Mouse (Mus musculus) brain, adult 2 months (tissue): ENCODE data around the gene Fam185a.

Experiments
- DNase-seq: peaks from one replicate; pipeline ENCODE4 v3.0.0; 2011; ENCODE audit warnings: low read depth, low spot score

The Fam185a gene

GRCm38 (mm10) chr5:21424614-21425602 lies at the start of gene Fam185a, which contains the start of gene Ccdc146:
TSS of gene Fam185a (plus strand) at chr5:21424958.
TSS of gene Ccdc146 (minus strand) at chr5:21424677.
- peak; percentile 99 for DNase-seq

- DNase-seq = no peak
Measured at GRCm38 (mm10) chr5:21376935-21377334, 47.8 kb upstream of the Fam185a start.

GRCm38 (mm10) chr5:21378397-21378796 lies 46.4 kb upstream of the Fam185a start:
- no peak for DNase-seq

GRCm38 (mm10) chr5:21381986-21382385 lies 42.8 kb upstream of the Fam185a start:
- DNase-seq = no peak

- DNase-seq = no peak
Measured at GRCm38 (mm10) chr5:21382678-21383077, 42.1 kb upstream of the Fam185a start.

GRCm38 (mm10) chr5:21383392-21384251 lies 41.1 kb upstream of the Fam185a start:
- peak; percentile 38 for DNase-seq

GRCm38 (mm10) chr5:21384252-21384960 lies 40.4 kb upstream of the Fam185a start:
- DNase-seq = no peak

GRCm38 (mm10) chr5:21384976-21385375 lies 39.8 kb upstream of the Fam185a start:
- no peak for DNase-seq

- no peak for DNase-seq
Measured at GRCm38 (mm10) chr5:21386432-21386831, 38.3 kb upstream of the Fam185a start.

GRCm38 (mm10) chr5:21387340-21387739 lies 37.4 kb upstream of the Fam185a start:
- no peak for DNase-seq

- no peak for DNase-seq
Measured at GRCm38 (mm10) chr5:21388855-21389254, 35.9 kb upstream of the Fam185a start.

- DNase-seq = no peak
Measured at GRCm38 (mm10) chr5:21391616-21392384, 33.0 kb upstream of the Fam185a start.

GRCm38 (mm10) chr5:21394562-21394961 lies 30.2 kb upstream of the Fam185a start:
- no peak for DNase-seq

- DNase-seq = no peak
Measured at GRCm38 (mm10) chr5:21395205-21395840, 29.4 kb upstream of the Fam185a start.

GRCm38 (mm10) chr5:21411261-21411666 lies 13.5 kb upstream of the Fam185a start:
- DNase-seq = no peak

GRCm38 (mm10) chr5:21412056-21412455 lies 12.7 kb upstream of the Fam185a start:
- DNase-seq = no peak

GRCm38 (mm10) chr5:21413322-21413721 lies 11.4 kb upstream of the Fam185a start:
- no peak for DNase-seq

GRCm38 (mm10) chr5:21414116-21414820 lies 10.5 kb upstream of the Fam185a start:
- no peak for DNase-seq

- no peak for DNase-seq
Measured at GRCm38 (mm10) chr5:21418613-21419012, 6.1 kb upstream of the Fam185a start.

GRCm38 (mm10) chr5:21420609-21421008 lies 4.1 kb upstream of the Fam185a start:
- DNase-seq = peak; percentile 41
